Mouse (Mus musculus) cortical plate, adult 2 months (tissue): ENCODE data around the gene Dnajc9.

Experiments
- CTCF ChIP-seq: fragments of 200-500 bp; IDR thresholded peaks from 2 replicates; pipeline ENCODE4 v1.5.1; 2011; ENCODE audit warnings: mild to moderate bottlenecking, control low read depth, low read length; ENCODE audit not compliant: insufficient read depth; ENCODE audit errors: extremely low read depth
- POLR2A ChIP-seq: fragments of 200-500 bp; IDR thresholded peaks from 2 replicates; pipeline ENCODE4 v1.6.1; 2011; ENCODE audit warnings: mild to moderate bottlenecking, low read length, control low read depth; ENCODE audit not compliant: insufficient read depth; ENCODE audit errors: extremely low read depth

DNA sequence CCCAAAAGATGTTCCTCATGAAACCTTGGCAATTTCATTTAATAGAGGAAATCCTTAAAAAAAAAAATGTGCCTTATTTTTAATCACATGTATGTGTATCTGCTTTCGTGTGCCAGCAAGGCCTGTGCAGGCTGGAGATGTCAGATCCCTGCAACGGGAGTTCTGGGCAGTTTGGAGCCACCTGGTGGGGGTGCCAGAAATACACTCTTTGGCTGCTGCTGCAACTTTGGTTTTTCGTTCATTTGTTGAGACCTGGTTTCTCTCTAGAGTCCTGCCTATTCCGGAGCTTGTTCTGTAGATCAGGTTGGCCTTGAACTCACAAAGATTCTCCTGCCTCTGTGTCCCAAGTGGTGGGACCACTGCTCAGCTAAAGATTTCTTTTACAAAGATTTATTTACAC lies 10.2 kb upstream of the Dnajc9 start:
- TF ChIP-seq CTCF (peak; percentile 27; the same call in 1 of the 2 replicates), POLR2A (no peak)
